Mouse (Mus musculus) right cerebral cortex, postnatal 14 days (tissue): ENCODE measurements around the gene Sparc.

ENCODE experiments used
- DNase-seq: peaks from one replicate; pipeline ENCODE4 v3.0.0; 2022

Sparc gene

DNA sequence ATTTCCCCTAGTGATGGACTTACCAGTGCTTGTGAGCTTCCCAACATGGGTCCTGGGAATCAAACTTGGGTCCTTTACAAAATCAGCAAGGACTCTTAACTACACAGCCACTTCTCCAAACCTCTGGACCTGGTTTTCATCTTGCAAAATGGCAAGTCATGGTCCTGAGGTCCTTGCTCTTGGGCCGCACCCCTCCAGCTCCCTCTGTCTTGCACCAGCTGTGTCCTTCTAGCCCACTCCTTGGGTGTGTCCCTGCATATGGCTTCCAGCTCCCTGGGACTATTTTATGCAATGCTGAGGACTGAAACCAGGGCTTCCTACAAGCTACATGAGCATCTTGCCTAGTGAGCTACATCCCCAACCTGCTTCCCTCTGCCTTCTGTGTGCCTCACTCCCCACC, at the start of gene Sparc:
Gene Sparc (minus strand): TSS at position 206 of the 400 bp plus-strand sequence.
- DNase-seq = no peak

DNA sequence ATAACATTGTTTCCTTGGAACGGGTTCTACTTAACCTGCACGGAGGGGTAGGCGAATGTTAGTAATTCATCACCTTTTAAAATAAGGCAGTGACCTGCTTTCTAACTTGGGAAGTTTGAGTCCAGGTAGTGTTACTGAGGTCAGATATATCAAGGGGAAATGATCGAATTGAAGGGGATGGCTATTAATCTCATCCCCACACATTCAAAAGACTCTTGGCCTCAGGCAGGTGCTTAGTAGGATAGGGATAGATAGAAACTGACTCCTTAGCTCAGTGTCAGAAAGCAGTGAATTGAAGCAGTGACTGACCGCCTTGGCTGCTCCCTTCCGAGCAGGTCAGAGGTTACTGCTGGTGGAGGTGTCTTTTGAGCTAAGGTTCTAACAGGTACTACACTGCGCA, 48.5 kb upstream of the Sparc start:
- DNase-seq = no peak

DNA sequence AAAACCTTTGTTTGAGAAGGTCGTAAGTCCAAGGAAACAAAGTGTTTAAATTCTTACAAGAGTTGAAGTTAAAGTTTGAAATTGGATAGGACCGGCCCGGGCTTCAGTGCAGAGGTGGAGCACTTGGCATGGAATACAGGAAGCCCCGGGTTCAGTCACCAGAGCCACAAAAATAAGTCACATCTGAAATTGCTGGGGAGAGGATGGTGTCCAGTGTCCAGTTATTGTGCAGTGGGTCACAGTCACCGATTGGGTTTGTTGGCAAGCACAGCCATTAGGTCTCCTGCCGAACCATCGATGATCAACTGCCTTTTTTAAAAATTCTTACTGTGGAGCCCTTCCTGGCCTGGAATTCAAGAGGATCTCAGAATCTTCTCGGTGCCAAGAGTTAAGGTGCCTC, 47.8 kb upstream of the Sparc start:
- no peak for DNase-seq

DNA sequence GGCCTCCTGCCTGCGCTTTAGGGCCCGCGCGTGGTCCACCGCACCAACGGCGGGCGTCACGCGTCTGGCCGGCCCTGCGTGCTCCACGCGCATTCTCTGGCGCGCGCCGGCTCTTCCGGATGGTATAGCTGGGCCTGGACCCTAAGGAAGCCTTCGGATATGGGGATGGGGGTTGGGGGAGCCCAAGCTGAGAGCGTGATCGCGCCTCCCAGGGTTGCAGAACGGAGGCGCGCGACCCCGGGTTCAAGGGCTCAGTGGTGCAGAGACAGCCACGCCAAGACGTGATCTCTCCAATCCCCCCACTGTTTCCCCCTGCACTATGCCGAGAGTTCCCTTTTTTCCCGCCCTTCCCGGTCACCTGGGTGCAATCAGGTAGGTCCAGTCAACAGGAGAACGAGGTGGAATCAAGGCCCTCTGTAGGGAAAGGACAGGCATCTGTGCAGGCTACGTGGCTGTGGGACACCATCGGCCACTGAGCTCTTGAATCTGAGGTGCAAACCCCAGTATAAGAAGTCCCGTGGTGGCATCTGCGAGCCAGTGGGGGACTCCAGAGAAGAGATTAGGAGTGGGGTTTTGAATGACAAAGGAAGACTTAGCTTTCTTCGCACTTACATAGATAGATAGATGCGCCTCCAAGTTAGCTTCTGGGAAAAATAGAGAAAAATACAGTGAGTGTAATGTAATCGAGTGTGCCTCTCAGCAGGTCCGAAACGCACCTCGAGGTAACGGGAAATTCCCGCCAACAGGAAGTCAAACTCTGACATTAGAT, 47.1 kb upstream of the Sparc start:
- DNase-seq = no peak

DNA sequence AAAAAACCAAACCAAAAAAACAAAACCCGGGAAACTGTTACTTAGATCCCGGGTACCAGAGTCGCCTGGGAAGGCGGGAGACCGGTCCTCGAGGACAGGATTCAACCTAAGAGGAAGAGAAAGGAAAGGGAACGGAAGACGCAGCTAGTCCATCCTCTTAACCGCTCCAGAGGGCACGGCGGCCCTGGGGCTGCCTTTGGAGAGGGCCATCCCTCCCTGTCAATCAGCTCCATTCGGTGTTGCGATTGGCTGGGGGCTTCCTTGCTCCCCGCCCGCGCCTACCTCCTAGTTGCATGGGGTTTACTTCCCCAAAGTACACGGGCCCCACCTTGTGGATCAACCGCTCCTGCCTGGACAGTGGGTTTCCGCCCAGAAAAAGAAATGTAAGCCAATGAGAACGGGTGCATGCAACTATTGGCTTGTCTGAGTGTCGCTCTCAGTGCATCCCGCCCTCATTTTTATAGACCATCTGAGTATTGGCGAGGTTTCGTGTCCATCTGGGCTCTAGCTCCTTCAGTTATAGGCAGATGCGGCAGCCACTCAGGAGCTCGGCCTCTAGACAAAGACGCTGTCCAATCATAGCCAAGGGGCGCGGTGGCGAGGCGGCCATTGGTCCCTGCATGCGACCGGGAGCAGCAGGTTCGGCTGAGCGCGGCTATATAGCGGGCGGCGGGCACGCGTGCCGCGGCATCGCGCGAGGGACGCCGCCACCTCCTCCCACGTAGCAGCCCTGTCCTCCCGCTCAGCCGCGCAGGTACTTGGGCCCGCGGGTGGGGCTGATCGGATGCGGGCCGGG, 46.3 kb upstream of the Sparc start, which contains the start of gene G3bp1:
Gene G3bp1 (plus strand): TSS at position 638 of the 796 bp plus-strand sequence.
- peak; percentile 99 for DNase-seq

GRCm38 (mm10) chr11:55468611-55469047, 45.6 kb upstream of the Sparc start:
- DNase-seq = peak; percentile 33

- DNase-seq = no peak
Measured at GRCm38 (mm10) chr11:55468012-55468411, 45.0 kb upstream of the Sparc start.

GRCm38 (mm10) chr11:55465177-55465576, 42.2 kb upstream of the Sparc start:
- DNase-seq = no peak

GRCm38 (mm10) chr11:55464707-55465106, 41.7 kb upstream of the Sparc start:
- DNase-seq = no peak

DNA sequence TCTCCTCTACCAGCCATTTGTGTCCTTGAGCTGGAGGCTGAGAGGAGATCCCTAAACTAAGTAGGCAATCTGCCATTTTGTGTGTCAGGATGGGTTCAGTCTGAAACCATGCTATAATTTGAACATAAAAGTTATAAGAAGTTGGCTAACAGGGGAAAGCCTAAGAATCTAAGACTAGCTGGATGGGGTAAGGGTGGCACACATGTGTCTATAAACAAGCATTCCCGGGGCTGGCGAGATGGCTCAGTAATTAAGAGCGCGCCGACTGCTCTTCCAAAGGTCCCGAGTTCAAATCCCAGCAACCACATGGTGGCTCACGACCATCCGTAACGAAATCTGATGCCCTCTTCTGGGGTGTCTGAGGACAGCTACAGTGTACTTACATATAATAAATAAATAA, 39.2 kb upstream of the Sparc start:
- DNase-seq = no peak

DNA sequence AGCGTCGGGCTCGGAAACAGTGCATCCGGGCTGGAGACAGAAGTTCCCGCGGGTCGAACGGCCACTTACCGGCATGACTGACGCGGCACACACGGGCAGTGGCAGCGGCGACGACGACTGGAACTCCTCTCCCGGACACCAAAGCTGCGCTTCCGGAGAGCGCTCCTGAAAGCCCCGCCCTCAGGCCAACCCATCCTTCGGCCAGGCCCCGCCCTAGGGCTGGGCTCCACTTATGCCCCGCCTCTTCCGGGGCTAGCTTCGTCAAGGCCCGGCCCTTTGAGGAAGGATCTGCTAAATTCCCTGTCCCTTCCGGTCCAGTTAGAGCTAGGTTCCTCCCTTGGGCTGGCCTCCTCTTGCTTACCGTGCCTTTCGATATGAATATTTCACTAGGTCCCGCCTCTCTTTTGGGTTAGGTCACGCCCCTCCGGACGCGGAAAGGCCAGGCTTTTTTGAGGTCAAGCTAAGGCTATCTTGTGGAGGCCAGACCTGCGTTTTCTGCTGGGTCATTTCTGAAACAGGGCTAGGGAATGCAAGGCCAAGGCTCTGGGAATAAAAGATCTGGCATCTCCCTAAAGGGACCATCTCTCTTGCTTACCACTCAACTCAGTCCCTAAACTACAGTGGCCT, 38.1 kb upstream of the Sparc start, which contains the start of gene Atox1:
Gene Atox1 (minus strand): TSS at position 221 of the 627 bp plus-strand sequence.
- DNase-seq = peak; percentile 92

DNA sequence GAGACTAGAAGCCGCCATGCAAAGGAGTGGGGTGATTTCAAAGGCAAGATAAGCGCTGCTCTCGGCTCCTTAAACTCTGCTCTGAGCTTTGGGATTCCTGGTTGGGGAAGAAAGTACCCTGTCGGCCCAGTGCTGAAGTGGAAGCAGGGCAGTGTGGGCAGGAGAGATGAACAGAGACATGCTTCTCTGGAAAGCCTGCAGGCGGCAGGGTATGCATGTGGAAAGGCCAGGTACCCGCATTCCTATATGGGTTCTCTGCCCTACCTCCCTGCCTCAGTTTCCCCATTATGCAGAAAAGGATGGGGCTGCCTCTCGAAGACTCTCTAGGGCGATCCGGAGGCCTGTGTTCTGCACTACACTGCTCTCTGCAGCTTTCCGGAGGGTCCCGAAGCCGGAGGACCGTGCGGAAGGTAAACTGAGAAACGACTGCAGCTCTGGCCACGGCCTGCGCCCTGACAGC, 37.6 kb upstream of the Sparc start:
- no peak for DNase-seq

GRCm38 (mm10) chr11:55459850-55460558, 37.0 kb upstream of the Sparc start:
- DNase-seq = no peak

DNA sequence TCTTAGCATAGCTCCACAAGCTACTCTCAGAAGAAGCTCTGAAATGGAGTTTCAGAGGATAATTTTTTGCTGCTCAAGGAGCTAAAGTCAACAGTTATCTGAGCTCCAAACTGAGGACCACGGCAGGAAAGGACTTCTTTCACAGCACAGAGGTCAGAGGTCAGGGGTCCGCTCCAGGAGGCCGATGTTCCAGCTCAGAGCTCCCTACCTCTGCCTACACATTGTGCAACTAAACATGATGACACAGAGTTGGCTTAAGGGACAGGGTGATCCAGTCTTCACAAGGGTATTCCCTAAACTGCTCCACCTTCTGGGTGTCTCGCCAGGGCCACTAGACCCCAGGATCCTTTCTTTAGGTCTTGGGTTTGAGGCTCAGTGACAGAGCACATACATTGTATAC, 35.5 kb upstream of the Sparc start:
- no peak for DNase-seq

- no peak for DNase-seq
Measured at GRCm38 (mm10) chr11:55455166-55455565, 32.2 kb upstream of the Sparc start.

- no peak for DNase-seq
Measured at GRCm38 (mm10) chr11:55453640-55454039, 30.7 kb upstream of the Sparc start.

DNA sequence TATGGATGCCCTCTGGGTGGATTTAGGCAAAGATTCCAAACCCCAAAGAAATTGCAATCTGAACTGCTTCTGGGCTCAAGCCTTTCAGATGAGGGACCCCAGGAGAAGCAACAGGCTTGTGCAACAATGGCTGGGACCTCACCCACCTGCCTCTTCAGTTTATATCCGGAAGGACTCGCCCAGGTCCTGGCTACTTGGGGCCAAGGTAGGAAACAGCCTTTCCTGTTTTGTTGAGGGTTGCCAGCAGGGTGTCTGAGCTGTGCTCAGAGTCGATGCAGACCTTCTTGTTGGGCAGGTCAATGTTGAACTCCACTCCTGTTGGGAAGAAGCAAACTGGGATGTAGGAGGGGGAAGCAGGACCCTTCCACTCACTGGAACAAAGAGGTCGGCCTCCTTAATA, 27.3 kb upstream of the Sparc start:
- no peak for DNase-seq

DNA sequence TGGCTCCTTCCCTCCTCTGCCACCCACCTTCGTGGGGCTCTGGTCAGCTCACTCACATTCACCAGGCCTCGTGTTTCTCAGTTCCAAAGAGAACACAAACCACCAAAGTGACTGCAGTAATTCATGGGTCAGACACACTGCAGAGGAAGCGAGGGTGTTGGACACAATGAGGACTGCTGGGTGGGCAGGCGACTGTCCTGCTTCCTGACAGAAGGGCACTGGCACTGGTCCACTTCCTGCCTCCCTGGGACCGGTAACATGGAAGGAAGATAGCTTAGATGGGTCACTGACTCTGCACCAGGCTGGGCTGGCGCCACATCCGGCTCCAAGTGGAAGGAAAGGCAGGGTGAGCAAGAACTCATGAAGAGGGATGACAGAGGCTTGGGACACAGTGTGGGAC, 26.5 kb upstream of the Sparc start:
- no peak for DNase-seq

DNA sequence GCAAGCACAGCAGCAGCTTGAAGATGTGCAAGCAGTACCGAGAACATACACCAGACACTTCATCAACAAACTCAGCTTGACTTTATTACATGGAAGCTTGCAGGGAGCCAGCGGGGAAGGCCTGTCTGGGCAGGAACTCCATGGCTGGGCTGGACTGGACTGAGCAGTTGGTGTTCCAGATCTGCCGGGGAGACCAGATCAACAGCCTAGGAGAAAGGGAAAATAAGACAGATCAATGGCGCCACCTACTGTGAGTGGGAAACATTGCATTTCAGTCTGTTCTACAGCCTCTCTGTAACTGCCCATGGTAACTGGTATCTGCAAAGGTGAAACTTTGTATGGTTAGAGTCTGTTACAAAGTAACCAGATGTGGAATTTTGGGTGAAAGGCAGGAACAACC, 23.6 kb upstream of the Sparc start:
- DNase-seq = peak; percentile 72

GRCm38 (mm10) chr11:55444772-55445171, 21.8 kb upstream of the Sparc start:
- DNase-seq = no peak

- no peak for DNase-seq
Measured at GRCm38 (mm10) chr11:55439718-55440117, 16.7 kb upstream of the Sparc start.

DNA sequence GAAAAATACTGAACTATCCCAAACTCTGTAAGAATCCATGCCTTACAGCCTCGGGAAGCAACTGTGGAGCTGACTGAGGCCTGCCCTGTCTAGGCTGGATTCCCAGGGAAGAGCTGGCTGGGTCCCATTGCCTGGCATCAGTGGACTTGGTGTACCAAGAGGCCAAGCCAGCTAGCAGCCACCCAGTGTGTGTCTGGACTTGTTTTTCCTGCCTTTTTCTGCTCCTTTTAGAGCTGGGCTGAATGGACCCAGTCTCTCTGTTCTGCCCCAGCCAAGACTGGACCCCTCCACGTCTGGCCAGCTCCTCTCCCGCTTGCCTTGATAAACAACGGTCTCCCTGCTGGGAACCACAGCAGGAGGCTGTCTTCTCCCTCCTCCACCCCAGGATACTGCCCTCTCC, 15.0 kb upstream of the Sparc start:
- no peak for DNase-seq

- DNase-seq = no peak
Measured at GRCm38 (mm10) chr11:55436089-55436488, 13.1 kb upstream of the Sparc start.
